Mouse (Mus musculus): ENCODE results near the gene Disp1. TPM values are rescaled to one million over a fixed set of nuclear protein-coding genes. Genes with fewer than 3 reads are reported as not detected.

Disp1 gene
- polyA plus RNA-seq, 1 experiment from 2014 or later, result 8.6 TPM

DNA sequence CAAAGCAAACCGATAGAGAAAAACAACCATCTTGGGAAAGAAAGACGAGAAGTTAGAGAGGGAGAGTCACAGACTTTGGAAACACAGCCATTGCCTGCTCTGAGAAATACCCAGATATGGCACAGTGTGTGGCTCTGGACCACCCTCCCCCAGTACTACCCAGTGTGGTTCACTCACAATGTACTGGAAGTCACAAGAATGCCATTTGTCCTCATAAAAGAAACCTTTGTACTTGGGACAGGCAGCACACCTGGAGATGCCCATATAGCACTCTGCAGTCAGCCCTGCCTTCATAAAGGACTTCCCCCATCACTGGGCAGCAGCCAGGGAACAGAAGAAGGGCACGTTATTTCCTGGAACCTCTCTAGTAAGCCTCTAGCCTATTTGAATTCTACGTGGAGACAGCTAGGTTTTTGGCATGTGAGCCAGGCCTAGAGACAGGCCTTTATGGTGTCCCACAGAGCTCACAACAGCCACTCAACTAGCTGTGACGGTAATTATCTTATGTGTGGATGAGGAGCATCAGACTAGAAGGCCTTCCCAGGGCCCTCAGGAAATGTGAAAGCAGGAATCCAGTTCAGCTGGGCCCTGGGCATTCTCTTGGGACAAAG is 173.3 kb downstream of the Disp1 start:
- peaks cover 31% of the 10 kb centered on the region; the same call in 1 of the 2 replicates for H3K27me3 ChIP-seq (ENCODE audit: low read depth, poor library complexity, severe bottlenecking)
- no peaks in the 10 kb centered on the region for H3K9me3 ChIP-seq (replicated peaks)
- peaks cover 15% of the 10 kb centered on the region for H3K4me1 ChIP-seq
- WGBS, result 82% methylated on average over 5 of the region's 5 CpGs
- DNase-seq (ENCODE audit: low spot score), result no peak
- H3K36me3 ChIP-seq, result no peaks in the 10 kb centered on the region
- no peak overlapping the region for H3K27ac ChIP-seq (replicated peaks)
- H3K4me3 ChIP-seq, result no peak overlapping the region

DNA sequence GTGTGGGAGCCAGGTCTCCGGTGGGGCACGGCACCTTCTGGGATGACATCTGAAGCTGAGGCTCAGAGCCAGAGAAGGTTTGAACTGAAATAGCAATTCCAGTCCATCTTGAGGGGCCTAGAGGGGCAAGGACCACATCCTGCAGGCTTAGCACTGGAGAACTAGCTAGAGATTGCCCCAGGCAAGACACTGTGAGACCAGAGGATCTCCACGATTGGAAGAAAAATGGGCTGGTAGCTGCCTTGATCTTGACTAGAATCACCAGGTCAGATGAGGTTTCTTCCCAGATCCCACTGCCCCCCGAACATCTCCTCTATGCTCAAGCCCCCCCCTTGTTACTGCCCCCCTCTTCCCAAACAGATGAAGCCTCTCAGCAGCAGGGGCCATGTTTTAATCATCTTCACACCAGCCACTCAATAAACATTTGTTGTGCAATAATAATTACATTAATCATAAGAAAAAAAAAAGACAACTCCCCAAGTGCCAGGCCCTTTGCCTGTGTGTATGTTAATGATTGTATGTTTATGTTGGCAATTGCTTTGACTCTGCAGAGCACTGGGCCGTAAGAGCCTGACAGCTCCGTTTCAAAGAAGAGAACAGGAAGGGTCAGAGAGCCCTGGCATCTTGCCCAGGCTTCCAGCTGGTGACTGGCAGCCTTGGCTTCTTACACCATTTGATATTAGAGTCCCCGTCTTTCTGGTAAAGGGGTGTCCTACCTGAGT is 174.0 kb downstream of the Disp1 start:
- peaks cover 31% of the 10 kb centered on the region; the same call in 1 of the 2 replicates for H3K27me3 ChIP-seq (ENCODE audit: low read depth, poor library complexity, severe bottlenecking)
- no peak overlapping the region for H3K27ac ChIP-seq (replicated peaks)
- 83% methylated on average over 7 of the region's 7 CpGs for WGBS
- no peak for DNase-seq (ENCODE audit: low spot score)
- no peaks in the 10 kb centered on the region for H3K36me3 ChIP-seq
- no peak overlapping the region for H3K4me3 ChIP-seq
- peaks cover 15% of the 10 kb centered on the region for H3K4me1 ChIP-seq
- no peaks in the 10 kb centered on the region; the same call in 1 of the 2 replicates for H3K9me3 ChIP-seq (replicated peaks)

DNA sequence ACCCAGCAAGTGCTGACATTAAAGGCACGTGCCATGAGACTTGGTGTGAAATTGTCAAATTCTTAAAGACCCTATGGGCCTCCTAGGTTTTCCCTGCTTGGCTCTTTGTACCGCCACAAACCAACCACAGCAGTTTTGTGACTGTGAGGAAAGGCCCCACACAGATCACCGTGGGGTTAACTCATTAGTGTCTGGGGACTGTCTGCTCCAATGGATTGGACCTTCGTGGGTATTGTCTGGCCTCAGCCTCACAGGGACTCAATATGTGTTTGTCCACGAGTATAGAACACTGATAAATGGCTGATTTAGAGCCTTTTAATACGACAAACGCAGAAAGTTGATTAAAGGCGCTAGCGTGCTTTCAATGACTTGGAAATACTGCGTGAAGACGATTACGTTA is 175.2 kb downstream of the Disp1 start:
- no peak overlapping the region for H3K4me3 ChIP-seq
- no peak overlapping the region for H3K27ac ChIP-seq (replicated peaks)
- peaks cover 4% of the 10 kb centered on the region; the same call in 1 of the 2 replicates for H3K9me3 ChIP-seq (replicated peaks)
- H3K27me3 ChIP-seq (ENCODE audit: low read depth, poor library complexity, severe bottlenecking), result peaks cover 31% of the 10 kb centered on the region; the same call in 1 of the 2 replicates
- peaks cover 15% of the 10 kb centered on the region for H3K4me1 ChIP-seq
- no peak for DNase-seq (ENCODE audit: low spot score)
- no peaks in the 10 kb centered on the region for H3K36me3 ChIP-seq
- 45% methylated on average over 12 of the region's 12 CpGs for WGBS

DNA sequence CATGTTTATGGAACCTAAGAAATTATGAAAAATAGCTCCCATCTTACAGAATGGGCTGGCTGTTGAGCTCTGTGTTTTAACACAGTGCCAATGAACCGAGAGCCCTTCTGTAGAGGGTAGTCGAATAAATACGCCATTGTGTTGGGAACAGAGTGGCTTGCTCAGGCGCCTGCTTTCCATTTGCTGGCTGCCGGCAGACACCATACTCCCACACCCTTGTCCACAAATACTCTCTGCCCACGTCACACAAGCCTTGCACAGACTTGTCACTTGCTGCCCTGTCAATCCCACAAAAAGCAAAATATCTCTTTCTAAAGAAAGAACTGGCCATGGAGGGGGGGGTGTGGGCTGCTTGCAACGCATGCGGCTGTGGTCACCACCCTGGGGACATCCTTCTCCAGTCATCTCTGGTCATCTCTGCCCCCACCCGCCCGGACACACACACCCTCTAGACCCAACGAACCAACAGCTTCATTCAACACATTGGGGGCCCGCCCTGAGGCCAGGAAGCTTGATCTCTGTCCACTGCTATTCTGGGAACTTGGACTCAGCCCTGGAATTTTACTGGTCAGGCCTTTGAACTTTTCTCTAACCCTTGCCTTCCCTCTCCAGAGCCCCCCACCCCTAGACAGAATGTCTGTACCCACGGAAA is 178.0 kb downstream of the Disp1 start:
- Histone ChIP-seq H3K4me3 (no peak overlapping the region), H3K36me3 (no peaks in the 10 kb centered on the region), H3K9me3 (replicated peaks) (peaks cover 4% of the 10 kb centered on the region; the same call in 1 of the 2 replicates), H3K4me1 (peaks cover 15% of the 10 kb centered on the region), H3K27ac (replicated peaks) (no peak overlapping the region), H3K27me3 (ENCODE audit: low read depth, poor library complexity, severe bottlenecking) (peaks cover 32% of the 10 kb centered on the region)
- DNase-seq (ENCODE audit: low spot score), result no peak
- WGBS, result 89% methylated on average over 13 of the region's 13 CpGs

DNA sequence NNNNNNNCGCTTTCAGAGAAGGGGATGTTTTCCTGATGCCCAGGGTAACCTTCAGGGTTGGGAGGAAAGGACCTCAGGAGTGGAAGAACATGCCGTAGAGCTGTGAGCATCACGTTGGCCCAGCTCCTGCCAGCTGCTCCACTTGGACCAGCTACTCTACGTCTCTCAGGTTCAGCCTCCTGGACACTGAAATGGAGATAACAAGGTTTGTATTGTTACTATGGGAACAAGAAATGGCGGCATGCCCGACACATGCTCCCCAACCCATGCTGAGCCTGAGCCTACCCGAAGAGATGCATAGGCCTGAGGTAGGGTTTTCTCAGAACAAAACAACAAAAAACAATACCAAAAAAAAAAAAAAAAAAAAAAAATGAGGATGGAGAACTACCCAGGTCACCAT is 179.6 kb downstream of the Disp1 start:
- no peaks in the 10 kb centered on the region for H3K36me3 ChIP-seq
- DNase-seq (ENCODE audit: low spot score), result no peak
- H3K4me1 ChIP-seq, result peaks cover 9% of the 10 kb centered on the region
- H3K27me3 ChIP-seq (ENCODE audit: low read depth, poor library complexity, severe bottlenecking), result peaks cover 26% of the 10 kb centered on the region
- H3K4me3 ChIP-seq, result no peak overlapping the region
- WGBS, result 87% methylated on average over 6 of the region's 7 CpGs
- H3K27ac ChIP-seq (replicated peaks), result no peak overlapping the region
- H3K9me3 ChIP-seq (replicated peaks), result peaks cover 4% of the 10 kb centered on the region; the same call in 1 of the 2 replicates

DNA sequence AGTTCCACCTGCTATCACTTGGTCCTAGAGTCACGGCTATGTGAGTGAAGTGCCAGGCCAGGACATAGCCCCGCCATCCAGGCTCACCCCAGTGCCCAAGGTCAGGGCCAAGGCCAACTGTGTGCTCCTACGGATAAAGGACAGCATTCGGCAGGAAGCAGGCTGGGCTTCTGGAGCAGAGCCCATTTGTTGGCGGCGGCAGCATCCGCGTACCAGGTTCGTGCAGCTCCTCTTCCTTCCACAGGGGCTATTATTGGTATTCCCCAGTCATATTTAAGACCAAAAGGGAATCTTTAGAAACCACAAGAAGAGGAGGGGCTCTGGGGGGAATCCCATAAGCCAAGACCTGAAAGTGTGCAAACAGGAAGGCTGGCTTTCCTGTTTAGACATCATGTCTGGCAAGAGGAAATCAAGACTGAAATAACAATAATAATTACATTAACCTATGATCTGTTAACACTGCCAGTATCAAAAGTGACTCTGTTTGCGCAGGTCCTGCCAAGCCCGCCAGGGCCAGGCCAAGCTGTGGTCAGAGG is 180.4 kb downstream of the Disp1 start:
- Histone ChIP-seq H3K27ac (replicated peaks) (no peak overlapping the region), H3K9me3 (replicated peaks) (peaks cover 4% of the 10 kb centered on the region; the same call in 1 of the 2 replicates), H3K36me3 (no peaks in the 10 kb centered on the region), H3K4me3 (no peak overlapping the region), H3K27me3 (ENCODE audit: low read depth, poor library complexity, severe bottlenecking) (peaks cover 26% of the 10 kb centered on the region), H3K4me1 (peaks cover 2% of the 10 kb centered on the region)
- WGBS, result 83% methylated on average over 11 of the region's 11 CpGs
- no peak for DNase-seq (ENCODE audit: low spot score)

DNA sequence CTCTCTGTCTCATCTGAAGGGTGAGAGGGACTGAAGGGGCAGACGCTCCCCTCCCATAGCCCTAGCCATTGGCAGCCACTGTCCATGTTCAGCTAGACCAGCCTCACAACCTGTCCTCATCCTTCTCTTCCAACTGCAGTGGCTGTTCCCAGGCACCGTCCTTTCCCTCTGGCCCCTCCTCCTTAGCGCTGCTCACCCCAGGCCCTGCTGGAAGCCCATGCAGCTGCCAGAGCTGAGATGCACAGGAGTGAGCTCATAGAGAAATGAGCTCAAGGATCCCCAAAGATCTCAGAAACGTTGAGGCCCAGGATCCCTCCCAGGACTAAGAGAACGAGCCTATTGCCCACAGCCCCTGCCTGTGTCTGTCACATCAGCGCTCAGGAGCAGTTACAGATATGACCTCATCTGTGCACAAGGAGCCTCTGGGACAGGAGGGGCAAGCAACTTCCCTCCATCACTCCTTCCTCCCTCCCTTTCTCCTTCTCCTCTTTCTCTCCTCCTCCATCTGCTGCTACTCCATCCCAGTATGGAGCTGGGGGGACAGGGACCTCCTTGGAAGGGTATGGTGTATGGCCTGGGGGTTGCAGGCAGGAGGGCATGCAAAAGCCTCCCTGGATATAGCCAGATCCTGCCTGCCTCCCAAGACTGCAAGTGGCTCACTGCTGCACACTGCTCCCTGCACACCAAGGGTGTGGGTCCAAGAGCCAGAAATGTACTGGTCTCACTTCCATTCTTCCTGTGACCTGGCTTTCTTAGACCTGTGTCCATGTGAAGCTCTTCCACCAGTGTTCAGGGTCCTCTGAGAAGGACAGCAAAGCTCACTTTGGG is 181.2 kb downstream of the Disp1 start:
- Histone ChIP-seq H3K9me3 (replicated peaks) (peaks cover 4% of the 10 kb centered on the region; the same call in 1 of the 2 replicates), H3K27ac (replicated peaks) (no peak overlapping the region), H3K4me1 (no peaks in the 10 kb centered on the region), H3K36me3 (no peaks in the 10 kb centered on the region), H3K4me3 (no peak overlapping the region), H3K27me3 (ENCODE audit: low read depth, poor library complexity, severe bottlenecking) (peaks cover 20% of the 10 kb centered on the region)
- no peak for DNase-seq (ENCODE audit: low spot score)
- WGBS, result 52% methylated on average over 6 of the region's 6 CpGs

DNA sequence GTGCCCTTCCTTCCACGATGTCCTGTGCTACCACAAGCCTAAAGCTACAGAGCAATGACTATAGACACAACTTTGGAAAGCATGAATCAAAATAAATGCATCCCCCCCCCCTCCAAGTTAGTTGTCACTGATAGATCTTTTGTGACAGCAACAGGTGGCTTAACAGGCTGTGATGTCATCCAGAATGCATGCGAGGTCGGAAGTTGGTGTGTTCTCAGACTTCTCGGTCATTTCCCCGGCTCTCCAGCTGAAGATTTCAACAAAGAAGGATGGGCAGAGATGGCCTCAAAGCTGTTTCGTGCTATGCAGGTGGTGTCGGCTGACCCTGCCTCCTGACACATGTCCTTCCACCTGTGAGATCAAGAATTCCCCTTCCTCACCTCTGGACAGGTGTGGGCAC is 181.9 kb downstream of the Disp1 start:
- no peak for DNase-seq (ENCODE audit: low spot score)
- WGBS, result 92% methylated on average over 7 of the region's 7 CpGs

More for the DNA sequence above, 181.9 kb downstream of the Disp1 start:
- H3K9me3 ChIP-seq (replicated peaks), result peaks cover 4% of the 10 kb centered on the region; the same call in 1 of the 2 replicates
- no peak overlapping the region for H3K4me3 ChIP-seq
- no peaks in the 10 kb centered on the region for H3K36me3 ChIP-seq
- no peak overlapping the region for H3K27ac ChIP-seq (replicated peaks)
- H3K4me1 ChIP-seq, result no peaks in the 10 kb centered on the region
- H3K27me3 ChIP-seq (ENCODE audit: low read depth, poor library complexity, severe bottlenecking), result peaks cover 13% of the 10 kb centered on the region

Small RNA genes lying within 50 kb of the gene (microRNA-seq; reads per million reads assigned to microRNA genes)
- gene Gm24975, result not detected

Other genes with a start within 250 kb of the Disp1 start
- 42.3 and 45.1 TPM in 2 replicates for gene Aida, start 75.1 kb upstream of the Disp1 start, polyA plus RNA-seq (2016; fragmentation: Nextera tagmentation; extraction: Ambion mirVana)
- 40.3 and 50.3 TPM in 2 replicates for gene Brox, start 75.7 kb upstream of the Disp1 start, polyA plus RNA-seq (2016; fragmentation: Nextera tagmentation; extraction: Ambion mirVana)
- 83.8 and 95.2 TPM in 2 replicates for gene Mia3, start 148.0 kb upstream of the Disp1 start, polyA plus RNA-seq (2016; fragmentation: Nextera tagmentation; extraction: Ambion mirVana)
- 19.8 and 24.3 TPM in 2 replicates for gene Taf1a, start 167.5 kb upstream of the Disp1 start, polyA plus RNA-seq (2016; fragmentation: Nextera tagmentation; extraction: Ambion mirVana)
- gene Hhipl2, start 196.7 kb upstream of the Disp1 start, polyA plus RNA-seq (2016; fragmentation: Nextera tagmentation; extraction: Ambion mirVana), result 0.11 TPM in 1 of 2 replicates, not detected in the other